Mouse (Mus musculus): Measurements from ENCODE around the gene Otud7b. TPM values are rescaled to one million over a fixed set of nuclear protein-coding genes. Genes with fewer than 3 reads are reported as not detected.
A peak's percentile ranks its signal among the peaks of the same experiment; 100 is the strongest.
"Not testable (repeated sequence)": the region's sequence is repeated elsewhere in the genome, so short reads cannot be mapped to it uniquely, and the experiment has no call there.

Gene Otud7b
- total RNA-seq, 2 experiments from 2014 or later: 52.5 to 54.4 TPM

DNA sequence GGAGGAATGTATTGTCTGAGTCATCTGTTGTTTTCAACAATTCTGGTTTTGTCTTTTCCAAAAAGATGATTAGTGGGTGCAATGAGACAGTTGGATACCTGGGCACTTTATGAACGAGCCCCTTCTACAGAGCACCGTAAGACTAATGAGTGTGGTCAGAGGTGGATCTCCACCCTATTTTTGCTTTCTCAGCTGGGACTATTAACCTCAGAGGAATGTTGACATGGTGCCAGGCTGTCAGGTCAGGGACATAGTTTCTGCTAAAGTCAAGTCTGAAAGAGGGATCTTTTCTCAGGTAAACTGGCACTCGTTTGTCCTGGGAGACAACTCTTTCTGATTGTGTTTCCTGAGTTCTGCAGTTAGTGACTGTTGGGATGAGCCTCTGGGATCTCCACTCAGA, 30.7 kb downstream of the Otud7b start:
- DNase-seq: no peak

DNA sequence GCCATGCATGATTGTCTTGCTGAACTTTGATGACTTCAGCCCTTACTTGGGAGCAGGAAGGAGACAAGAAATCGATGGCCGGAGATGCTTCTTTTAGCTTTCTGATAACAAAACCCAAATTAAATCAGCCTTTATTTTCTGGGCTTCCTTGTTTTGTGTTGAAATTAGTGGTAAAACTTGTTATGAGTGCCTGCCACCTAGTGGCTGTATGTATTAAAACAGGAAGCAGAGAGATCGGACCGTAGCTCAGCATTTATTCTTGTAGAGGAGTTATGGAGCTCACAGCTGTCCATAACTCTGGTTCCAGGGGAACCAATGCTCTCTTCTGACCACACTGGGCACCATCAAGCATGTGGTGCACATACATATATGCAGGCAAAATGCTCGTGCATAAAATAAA, 43.6 kb downstream of the Otud7b start:
- no peak for DNase-seq

DNA sequence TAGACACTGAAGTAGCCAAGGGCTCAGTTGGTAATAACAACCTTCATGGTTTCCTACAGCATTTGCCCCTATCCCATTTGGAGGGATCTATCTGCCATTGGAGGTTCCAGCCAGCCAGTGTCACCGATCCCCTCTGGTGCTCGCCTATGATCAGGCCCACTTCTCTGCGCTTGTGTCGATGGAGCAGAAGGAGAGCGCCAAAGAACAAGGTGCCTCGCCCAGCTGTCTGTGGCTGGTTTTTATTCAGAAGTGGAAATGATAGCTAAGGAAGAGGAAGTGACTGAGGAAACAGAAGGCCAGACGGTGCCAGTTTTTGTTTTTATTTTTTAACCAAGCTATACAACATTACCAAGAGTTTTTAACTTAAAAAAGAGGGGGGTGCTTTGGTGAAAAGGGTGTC, 47.5 kb downstream of the Otud7b start:
- no peak for DNase-seq

DNA sequence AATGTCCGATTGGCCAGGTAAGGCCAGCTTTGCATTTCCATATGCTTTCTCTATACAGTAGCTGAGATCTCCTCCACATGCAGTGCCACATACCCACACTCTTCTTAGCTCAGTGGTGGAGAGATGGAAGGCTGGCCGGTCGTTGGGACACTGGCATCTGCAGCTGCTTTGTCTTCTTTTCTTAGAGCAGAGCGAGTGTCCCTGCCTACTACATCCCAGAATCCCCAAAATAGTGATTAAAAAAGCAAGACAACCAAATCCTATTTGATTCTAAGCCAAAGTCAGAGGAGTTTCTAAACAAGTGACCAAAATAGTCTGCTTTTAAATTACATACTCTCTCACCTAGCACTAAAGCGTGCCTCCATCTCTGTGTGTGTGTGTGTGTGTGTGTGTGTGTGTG, 48.3 kb downstream of the Otud7b start:
- DNase-seq: no peak

DNA sequence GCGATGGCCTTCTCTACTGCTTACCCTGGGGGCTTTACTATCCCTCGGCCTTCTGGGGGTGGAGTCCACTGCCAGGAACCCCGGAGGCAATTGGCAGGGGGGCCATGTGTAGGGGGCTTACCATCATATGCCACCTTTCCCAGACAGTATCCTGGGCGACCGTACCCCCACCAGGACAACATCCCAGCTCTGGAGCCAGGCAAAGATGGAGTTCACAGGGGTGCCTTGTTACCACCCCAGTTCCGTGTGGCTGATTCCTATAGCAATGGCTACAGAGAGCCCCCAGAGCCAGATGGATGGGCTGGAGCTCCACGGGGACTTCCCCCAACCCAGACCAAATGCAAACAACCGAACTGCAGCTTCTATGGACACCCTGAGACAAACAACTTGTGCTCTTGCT, 51.2 kb downstream of the Otud7b start:
- DNase-seq: no peak

DNA sequence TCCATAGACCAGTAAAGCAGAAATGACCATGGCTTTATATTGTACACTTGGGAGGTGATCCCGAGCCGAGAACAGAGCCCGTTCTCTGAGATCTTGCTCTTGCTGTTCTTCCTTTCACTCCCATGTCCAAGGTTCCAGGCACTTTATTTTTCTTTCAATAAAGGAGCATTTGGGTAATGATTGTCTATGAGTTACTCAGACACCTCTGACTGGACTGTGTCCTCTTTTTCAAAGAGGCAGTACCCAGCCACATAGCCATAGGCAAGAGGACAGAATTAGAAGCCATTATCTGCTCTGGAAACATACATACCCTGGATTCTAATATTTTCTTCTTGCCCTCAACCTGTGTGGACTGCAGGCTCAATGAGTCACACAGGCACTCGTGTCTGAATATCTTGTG, 55.5 kb downstream of the Otud7b start:
- no peak for DNase-seq

DNA sequence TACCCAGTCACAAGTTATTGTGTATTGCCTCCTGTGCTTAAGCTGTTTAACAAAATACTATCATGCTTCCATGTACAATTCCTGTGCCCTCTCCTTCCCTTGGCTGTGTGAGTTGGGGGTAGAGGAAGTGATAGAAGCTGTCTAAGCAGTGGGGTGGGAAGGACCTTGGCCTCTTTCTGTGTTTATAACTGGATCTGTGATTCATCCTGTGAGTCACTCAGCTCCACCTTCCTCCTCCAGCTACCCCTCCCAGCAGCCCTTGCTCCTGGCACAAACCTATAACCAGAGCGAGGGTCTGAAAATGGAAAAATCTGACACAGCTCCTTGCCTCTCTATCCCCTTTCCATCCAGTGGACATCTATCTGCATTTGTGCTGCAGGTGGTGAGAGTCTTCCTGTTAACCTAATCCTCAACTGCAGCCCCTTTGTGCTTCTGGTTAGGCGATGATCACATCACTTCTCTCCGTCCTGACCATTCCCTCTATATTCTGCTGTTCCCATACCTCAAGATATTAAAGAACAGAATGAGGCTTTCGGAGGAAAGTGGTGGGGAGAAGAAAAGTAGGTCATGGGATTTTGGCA, 56.0 kb downstream of the Otud7b start:
- DNase-seq: peak; percentile 56

DNA sequence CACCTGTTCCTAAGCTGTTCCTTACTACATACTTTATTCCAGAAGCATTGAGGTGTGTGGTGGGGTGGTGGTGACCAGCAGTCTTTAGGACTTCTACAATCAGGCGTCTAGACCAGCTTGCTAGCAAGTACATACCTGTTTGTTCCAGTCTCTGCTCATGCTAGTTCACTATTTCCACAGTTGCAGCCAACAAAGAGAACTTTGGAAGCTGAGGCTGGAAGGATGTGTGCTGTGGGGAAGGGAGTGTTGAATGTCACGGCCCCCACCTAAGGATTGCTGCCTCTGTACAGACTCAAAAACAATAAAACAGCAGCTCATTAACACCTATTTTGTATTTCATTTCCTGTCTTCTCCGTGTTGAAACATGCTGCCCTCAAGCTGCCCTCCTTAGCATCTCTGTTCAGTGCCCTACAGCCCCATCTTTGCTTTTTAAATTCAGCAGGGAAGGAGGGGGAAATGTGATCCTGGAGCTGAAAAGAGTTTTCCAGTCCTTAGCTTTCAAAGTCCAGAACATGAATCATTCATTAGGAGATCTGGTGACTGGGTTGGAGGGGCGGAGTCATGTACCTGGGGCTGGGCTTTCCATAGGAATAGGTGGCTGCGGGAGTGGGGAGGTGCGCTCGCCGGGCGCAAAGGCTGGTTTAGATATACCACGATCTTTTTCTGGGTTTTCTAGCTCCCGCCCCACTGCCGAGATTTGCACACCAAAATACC, 56.6 kb downstream of the Otud7b start:
- DNase-seq: peak; percentile 50

DNA sequence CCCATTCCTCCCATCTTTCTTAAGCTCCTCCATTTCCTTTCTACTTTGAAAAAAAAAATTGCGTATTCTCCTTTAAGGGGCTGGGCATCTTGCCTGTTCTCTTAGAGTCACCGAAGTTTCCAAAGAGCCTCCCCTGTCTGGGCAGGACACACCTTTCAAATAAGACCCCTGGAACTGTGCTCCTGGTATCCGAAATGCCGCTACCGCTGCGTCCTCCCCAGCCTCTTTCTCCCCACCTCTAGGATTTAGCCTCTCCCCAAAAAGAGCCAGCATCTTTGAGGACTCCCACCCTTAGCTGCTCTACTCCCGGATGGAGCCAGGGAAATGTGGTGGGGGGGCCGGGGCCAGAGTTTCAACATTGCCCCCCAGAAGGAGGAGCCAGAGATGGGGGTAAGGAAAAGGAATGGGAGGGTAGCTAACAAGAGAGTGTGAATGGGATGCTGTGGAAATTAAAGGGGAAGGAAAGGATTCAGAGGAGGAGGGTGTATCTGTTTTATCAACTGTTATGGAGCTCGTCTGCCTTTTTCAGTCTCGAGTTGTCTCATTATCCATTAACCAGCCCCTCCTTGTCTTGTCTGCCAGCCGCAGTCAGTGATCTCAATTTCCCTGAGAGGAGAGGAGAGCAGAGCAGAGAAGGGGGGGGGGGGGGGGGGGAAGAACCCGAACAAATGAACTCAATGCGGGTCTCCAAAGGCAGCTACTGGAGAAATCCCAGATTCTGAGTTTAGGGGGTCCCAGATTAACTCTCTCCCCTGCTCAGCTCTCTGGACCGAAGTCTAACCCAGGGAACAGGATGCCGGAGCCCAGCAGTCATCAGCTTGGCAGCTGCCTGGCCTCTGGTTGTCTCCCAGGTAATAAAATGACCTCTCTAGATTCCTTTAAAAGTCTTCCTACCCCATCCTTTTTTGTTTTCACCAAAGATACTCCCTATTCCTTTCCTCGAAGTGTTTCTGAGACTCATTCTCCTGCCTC, 57.8 kb downstream of the Otud7b start, which contains the start of gene Mtmr11:
Gene Mtmr11 (plus strand): TSS at position 136 of the 972 bp plus-strand sequence.
- no peak for DNase-seq

DNA sequence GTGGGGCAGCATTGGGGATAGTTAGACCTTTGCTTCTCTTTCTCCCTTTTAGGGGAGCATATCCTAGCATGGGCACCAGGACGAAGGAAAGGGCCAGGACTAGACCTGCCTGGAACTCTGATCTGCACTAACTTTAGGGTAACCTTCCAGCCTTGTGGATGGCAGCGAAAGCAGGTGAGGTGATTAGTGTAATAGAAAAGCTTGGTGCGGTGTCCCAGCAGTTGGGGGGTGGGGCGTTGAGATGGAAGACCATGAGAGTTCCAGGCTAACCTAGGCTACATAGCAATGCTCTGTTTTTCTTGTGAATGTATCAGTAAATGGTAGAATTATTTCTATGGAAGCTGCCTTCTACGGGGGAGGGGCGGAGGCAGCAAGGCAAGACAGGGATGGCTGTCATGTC, 58.7 kb downstream of the Otud7b start:
- DNase-seq: no peak

DNA sequence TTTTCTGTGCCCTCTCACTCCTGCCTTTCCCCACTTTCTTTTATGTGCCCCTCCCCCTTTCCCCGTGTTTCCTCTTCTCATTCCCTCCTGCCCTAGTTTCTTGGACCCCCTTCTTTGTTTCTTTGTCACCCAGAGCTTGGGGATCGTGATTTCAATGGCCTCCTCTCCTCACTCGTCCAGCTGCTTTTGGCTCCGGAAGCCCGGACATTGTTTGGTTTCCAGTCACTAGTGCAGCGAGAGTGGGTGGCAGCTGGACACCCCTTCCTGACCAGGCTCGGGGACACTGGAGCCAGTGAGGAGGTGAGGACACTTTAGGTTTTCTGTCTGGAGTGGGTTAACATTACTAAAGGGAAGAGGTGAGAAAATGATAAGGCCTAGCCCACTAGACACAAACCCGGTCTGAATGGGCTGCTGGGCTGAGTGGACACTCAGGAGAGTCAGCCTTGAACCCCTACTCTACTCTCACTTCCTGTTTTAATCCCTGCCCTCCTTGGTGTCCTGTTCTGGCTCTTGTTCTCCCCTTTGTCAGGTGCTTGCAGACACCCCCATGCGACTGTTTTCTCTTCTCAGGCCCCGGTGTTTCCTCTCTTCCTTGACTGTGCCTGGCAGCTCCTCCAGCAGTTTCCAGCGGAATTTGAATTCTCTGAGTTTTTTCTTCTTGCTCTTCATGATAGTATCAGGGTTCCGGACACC, 64.3 kb downstream of the Otud7b start:
- DNase-seq: no peak

DNA sequence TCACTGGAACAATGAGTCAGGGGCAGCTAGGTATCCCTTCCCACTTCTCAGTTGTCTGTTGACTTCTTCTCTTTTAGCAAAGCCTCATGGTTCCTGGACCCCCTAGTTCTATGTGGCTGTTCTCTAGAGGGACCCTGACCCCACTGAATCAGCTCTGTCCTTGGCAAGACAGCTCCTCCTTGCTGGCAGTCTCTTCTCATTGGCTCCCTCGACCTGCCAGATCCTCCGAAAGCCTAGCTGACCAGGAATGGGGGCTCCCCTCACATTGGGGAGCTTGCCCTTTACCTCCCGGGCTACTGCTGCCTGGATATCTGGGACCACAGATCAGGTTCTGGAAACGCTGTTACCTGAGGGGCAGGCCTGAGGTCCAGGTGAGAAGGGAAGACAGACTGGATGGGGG, 65.9 kb downstream of the Otud7b start:
- DNase-seq: no peak

DNA sequence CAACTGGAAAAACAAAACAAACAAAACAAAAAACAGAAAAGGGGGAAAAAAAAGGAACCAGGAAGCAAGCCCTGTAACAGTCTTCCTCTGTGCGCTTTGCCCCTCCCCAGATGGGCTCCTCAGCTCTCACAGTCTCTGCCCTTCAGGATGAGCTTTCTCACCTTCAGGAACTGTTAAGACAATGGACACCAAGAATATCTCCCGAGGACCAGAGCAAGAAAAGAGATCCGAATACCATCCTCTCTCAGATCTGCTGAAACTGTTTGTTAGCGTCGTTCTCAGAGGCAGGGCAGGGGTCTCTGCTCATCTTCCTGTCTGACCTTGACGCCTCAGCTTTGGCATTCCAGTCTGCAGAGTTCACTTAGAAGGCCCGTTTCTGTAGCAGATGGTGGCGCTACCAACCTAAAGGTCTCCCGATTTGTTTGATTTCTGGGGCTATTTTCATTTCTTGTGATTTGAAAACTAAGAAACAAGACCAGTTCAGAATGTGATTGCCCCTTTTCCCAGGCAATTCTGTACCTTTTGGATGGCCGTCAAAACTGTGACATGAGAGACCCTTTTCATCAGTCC, 66.7 kb downstream of the Otud7b start:
- no peak for DNase-seq

DNA sequence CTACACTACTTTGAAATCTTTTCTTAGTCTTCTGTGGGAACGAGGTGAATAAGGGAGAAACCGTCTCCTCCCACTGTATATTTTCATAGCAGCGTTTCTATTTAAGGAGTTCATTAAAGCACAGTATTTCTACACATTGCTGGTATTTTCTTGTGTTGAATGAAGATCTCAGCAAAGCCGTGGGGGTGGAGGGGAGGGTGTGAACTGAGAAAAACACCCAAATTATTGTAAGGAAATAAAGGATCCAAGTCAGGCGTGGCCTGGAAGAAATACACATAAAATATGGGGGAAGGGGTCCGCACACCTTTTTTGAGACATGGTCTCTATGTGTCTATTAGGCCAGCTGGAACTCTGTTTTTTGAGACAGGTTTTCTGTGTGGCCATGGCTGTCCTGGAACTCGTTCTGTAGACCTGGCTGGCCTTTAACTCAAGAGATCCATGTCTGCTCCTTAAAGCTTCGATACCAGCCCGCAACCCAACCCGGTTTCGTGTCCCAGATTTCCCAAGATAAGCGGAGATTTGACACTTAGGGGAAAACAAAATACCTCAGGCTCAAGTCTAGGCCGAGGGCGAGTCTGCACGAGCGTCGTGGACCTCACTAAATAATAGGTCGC, 67.4 kb downstream of the Otud7b start:
- no peak for DNase-seq

DNA sequence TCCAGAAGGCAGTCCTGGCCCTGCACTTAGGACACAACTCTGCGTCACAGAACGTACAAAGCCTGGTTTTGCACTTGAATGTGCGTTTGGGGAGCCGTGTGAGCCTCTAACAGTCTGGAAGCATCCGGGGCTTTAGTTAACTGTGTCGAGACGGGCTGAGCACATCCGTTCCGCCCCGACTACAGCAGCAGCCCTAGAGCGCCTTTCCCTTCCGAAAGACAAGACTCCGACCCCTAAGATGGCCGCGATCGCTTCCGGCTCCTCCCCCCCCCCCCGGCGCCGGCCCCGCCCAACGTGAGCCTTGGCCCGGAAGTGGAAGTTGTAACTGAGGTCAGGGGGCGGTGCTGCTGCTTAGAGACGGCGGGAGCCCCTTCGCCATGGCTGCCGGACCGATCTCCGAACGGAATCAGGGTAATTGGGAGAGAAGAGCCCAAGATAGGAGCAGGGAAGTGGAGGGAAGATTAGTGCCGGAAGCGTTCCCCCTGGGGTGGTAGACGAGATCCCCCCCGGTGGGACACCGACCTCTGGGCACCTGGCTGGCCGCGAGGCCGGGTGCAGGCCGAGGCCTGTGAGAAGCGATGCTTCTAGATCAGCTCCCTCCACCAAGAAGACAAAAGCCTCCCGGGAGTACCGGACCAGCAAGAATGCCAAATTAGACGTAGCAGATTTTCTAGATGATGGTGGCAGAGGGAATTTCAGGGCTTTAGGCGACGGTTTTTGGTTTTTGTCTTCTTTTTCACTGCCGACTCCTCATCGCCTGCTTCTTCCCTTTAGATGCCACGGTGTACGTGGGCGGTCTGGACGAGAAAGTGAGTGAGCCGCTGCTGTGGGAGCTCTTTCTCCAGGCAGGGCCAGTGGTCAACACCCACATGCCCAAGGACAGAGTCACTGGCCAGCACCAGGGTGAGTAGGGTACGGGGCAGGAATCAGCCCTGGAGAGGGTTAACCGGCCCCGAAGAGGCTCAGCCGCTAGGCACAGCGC, 68.2 kb downstream of the Otud7b start, which contains the start of gene Sf3b4:
Gene Sf3b4 (plus strand): TSS at position 136 of the 982 bp plus-strand sequence.
- DNase-seq: peak; percentile 91

DNA sequence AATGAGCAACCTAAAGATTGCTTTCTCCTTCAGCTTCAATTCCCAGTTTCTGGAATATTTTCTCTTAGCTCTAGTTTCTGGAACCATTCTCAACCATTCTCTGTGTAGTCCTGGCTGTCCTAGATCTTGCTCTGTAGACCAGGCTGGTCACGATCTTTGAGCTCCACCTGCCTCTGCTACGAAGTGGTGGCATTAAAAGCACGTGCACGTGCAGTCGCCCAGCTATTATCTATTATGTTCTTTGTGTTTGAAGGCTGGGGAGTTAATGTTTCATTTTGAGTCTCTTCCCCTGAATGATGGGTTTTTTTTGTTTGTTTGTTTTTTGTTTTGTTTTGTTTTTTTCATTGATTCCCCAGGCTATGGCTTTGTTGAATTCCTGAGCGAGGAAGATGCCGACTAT, 68.9 kb downstream of the Otud7b start:
- no peak for DNase-seq

DNA sequence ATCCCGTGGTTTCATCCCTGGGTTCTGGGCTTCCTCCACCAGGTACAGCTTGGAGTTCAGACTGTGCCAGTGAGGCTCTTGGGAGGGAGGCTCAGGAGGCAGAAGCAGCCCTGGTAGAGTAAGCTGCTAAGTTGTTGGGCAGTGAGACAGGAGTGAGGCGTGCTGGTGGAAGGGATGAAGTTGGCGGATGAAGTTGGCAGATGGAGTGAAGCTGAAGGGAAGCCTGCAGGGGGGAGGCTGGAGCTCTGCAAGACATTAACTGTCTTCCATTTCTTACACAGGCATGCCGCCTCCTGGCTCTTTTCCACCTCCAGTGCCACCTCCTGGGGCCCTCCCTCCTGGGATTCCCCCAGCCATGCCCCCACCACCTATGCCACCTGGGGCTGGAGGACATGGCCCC, 69.7 kb downstream of the Otud7b start:
- not testable (repeated sequence) for DNase-seq

DNA sequence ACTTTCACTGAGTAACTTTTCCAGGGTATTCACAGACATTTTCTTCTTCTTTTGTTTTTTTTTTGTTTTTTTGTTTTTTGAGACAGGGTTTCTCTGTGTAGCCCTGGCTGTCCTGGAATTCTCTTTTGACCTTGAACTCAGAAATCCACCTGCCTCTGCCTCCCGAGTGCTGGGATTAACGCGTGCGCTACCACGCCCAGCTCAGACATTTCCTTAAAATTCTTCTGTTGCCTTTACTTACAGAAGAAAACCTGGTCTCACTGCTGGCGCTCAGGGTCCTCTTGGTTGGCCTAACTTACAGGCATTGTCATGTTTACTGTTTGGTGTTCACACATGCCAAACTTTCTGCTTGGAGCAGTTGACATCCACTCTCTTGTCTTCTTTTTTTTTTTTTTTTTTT, 70.9 kb downstream of the Otud7b start:
- no peak for DNase-seq

DNA sequence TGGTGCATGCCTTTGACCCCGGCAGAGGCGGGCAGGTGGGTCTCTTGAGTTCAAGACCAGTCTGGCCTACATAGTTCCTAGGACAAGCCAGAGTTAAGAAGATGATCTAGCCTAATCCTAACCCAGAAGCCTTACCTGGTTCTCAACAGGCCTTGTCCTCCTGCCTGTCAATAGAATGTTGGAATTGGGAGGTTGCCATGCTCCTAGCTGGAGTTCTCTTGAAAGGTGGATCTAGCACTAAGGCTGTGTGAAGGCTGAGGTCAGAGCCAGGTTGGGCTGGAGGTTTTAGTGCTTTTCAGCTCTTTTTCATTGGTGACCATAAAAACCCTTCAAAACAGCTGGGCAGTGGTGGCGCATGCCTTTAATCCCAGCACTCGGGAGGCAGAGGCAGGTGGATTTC, 74.1 kb downstream of the Otud7b start:
- no peak for DNase-seq

DNA sequence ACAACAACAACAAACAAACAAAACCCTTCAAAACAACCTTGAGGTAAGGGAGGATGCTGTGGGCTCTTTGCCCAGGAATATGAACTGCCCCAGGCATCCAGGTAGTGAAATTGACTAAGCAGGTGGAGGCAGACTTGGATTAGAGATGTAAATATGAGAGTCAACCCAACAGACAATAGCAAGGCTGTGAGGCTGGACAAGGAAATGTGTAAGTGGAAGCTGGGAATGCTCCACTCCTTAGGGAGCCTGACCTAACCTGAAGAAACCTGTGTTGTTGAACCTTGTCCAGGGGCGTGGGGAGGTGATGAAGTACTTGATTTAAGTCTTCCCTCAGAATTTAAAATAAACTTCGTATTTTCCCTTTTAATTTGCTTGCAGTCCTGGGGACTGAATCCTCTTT, 74.6 kb downstream of the Otud7b start:
- DNase-seq: no peak

Measured in gastrocnemius, postnatal 25 days (tissue).